Mouse (Mus musculus): ENCODE data around the gene Lin7c.

- TF ChIP-seq CTCF (IDR thresholded peaks at IDR 0.05; ENCODE audit: insufficient read depth, low read depth, low read length): no peak
- TF ChIP-seq POLR2A (IDR thresholded peaks at IDR 0.05; ENCODE audit: insufficient read depth, low read depth, low read length): no peak
Measured at GRCm38 (mm10) chr2:109912766-109913165, 22.1 kb downstream of the Lin7c start.
